Mouse (Mus musculus): ENCODE data around the gene Zfyve28.

DNA sequence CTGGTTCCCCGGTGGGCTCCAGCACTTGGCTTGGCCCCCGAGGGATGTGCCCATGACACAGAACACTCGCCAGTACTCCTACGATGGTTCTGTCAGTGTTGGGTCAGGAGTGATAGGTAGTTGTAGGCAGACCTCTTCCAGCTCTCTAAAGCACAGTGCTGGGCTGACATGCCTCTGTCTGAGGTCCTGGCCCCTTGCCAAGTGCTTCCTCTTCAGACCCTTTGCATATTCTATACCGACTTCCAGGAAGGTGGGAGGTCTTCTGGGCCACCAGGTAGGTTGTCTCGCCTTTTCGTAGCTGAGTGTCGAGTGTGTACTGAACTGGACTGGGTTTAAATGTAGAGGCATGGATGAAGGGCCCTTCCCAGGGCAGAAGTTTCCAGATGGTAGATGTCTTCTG, 74.6 kb downstream of the Zfyve28 start:
- TF ChIP-seq CTCF (IDR thresholded peaks at IDR 0.05; ENCODE audit: low read depth) (no peak), EP300 (optimal IDR thresholded peaks at IDR 0.05) (no peak)
